Mouse (Mus musculus): ENCODE results near the gene 1700042G07Rik.
"Not testable (repeated sequence)": the region's sequence is repeated elsewhere in the genome, so short reads cannot be mapped to it uniquely, and the experiment has no call there.

1700042G07Rik gene

GRCm38 (mm10) chr4:116208891-116209290 is 35.7 kb downstream of the 1700042G07Rik start:
- DNase-seq (ENCODE audit: low read depth, low spot score): no peak

DNA sequence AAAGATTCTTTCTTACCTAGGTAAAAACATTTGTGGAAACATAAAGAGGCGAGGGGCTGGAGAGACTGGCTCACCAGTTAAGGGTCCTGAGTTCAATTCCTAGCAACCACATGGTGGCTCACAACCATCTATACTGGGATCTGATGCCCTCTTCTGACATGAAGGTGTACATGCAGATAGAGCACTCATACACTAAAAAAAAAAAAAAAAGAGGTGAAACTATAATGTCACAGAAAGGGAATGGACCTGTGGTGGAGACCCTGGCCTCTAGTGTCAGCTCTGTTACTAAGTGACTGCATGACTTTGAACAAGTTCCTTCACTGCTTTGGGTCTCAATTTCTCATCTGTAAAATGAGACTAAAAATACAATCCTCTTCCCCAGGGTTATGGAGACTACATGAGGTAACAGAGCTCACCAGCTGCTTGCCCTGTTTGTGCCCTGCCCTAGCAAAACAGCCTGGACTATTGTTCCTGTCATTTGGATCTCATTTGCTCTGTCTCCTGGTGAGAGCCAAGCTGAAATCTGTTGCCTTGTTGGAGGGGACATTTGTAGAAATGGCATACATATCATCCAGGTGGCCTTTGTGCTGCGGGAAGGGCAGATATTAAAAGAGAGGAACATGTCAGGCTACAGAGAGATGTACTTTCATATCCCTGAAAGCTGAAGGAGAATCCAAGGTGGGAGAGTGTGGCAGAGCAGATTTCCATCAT is 42.9 kb downstream of the 1700042G07Rik start:
- no peak for DNase-seq (ENCODE audit: low read depth, low spot score)

GRCm38 (mm10) chr4:116217046-116217445 is 43.9 kb downstream of the 1700042G07Rik start:
- no peak for DNase-seq (ENCODE audit: low read depth, low spot score)

- not testable (repeated sequence) for DNase-seq (ENCODE audit: low read depth, low spot score)
Observed at GRCm38 (mm10) chr4:116217661-116218060, 44.5 kb downstream of the 1700042G07Rik start.

- DNase-seq (ENCODE audit: low read depth, low spot score): no peak
Observed at GRCm38 (mm10) chr4:116219056-116219455, 45.9 kb downstream of the 1700042G07Rik start.

- no peak for DNase-seq (ENCODE audit: low read depth, low spot score)
Observed at GRCm38 (mm10) chr4:116220071-116220650, 47.0 kb downstream of the 1700042G07Rik start.

- no peak for DNase-seq (ENCODE audit: low read depth, low spot score)
Observed at GRCm38 (mm10) chr4:116220780-116221139, 47.6 kb downstream of the 1700042G07Rik start.

- peak; percentile 97 for DNase-seq (ENCODE audit: low read depth, low spot score)
Observed at GRCm38 (mm10) chr4:116221140-116221851, 48.1 kb downstream of the 1700042G07Rik start, which contains the start of gene Pik3r3. Pik3r3 (plus strand) TSS chr4:116221618.

- DNase-seq (ENCODE audit: low read depth, low spot score): no peak
Observed at GRCm38 (mm10) chr4:116221996-116222842, 49.0 kb downstream of the 1700042G07Rik start.

GRCm38 (mm10) chr4:116222843-116223119 is 49.6 kb downstream of the 1700042G07Rik start:
- no peak for DNase-seq (ENCODE audit: low read depth, low spot score)
